Mouse (Mus musculus) hindbrain, embryonic 14.5 days (tissue): ENCODE results near the gene Sart3. TPM values are rescaled to one million over a fixed set of nuclear protein-coding genes. Genes with fewer than 3 reads are reported as not detected.
"Not testable (repeated sequence)": the region's sequence is repeated elsewhere in the genome, so short reads cannot be mapped to it uniquely, and the experiment has no call there.

Source experiments
- ATAC-seq: fragments of 200-750 bp; cut with Nextera tagmentation; 2 replicates; pipeline ENCODE4 v1.8.0; 2017; ENCODE audit warnings: moderate number of reproducible peaks, mild to moderate bottlenecking, moderate TSS enrichment, moderate library complexity; ENCODE audit not compliant: low FRiP score
- DNase-seq: peaks from one replicate; pipeline ENCODE4 v3.0.0-alpha.2; 2015; ENCODE audit warnings: low spot score
- H3K27ac ChIP-seq: fragments of 300-500 bp; sonication (generic); 2 replicates; pipeline ENCODE4 v1.5.1; 2014; ENCODE audit warnings: mild to moderate bottlenecking, moderate library complexity
- H3K27me3 ChIP-seq: fragments of 300-500 bp; sonication (generic); 2 replicates; pipeline ENCODE4 v1.6.1; 2014; ENCODE audit warnings: mild to moderate bottlenecking, low read length, mixed read lengths; ENCODE audit not compliant: control insufficient read depth, insufficient read depth
- H3K36me3 ChIP-seq: fragments of 300-500 bp; sonication (generic); replicated peaks from 2 replicates; pipeline ENCODE4 v1.6.1; 2014; ENCODE audit not compliant: control insufficient read depth, insufficient read depth
- H3K4me1 ChIP-seq: fragments of 300-500 bp; sonication (generic); replicated peaks from 2 replicates; pipeline ENCODE4 v1.6.1; 2014; ENCODE audit warnings: antibody characterized with exemption, low read length, mixed read lengths; ENCODE audit not compliant: control insufficient read depth, insufficient read depth
- H3K4me2 ChIP-seq: fragments of 300-500 bp; sonication (generic); replicated peaks from 2 replicates; pipeline ENCODE4 v1.6.1; 2014; ENCODE audit warnings: mild to moderate bottlenecking, moderate library complexity
- H3K4me3 ChIP-seq: fragments of 300-500 bp; sonication (generic); replicated peaks from 2 replicates; pipeline ENCODE4 v1.5.1; 2014; ENCODE audit warnings: mild to moderate bottlenecking, low read length
- H3K9ac ChIP-seq: fragments of 300-500 bp; sonication (generic); 2 replicates; pipeline ENCODE4 v1.6.1; 2014
- H3K9me3 ChIP-seq: fragments of 300-500 bp; sonication (generic); 2 replicates; pipeline ENCODE4 v1.6.1; 2016; ENCODE audit warnings: low read length; ENCODE audit not compliant: control insufficient read depth
- WGBS: fragments of 180-500 bp; shearing (Covaris S2); extraction: QIAGEN DNeasy Blood & Tissue Kit; methylation state at CpG from one replicate; pipeline ENCODE4 v1.1.7; 2014; 5-methylcytosine and 5-hydroxymethylcytosine counted together
- polyA plus RNA-seq: library from polyadenylated mRNA; unstranded; fragments of >200 nt; fragmentation: Nextera tagmentation; extraction: Ambion mirVana; gene quantifications from 2 replicates; pipeline ENCODE4 v1.2.1, GENCODE M21; 2014

Sart3 gene
- polyA plus RNA-seq: 33.0 and 37.1 TPM in 2 replicates

- H3K9me3 ChIP-seq: no peaks in the 10 kb centered on the region
- DNase-seq (peak; percentile 99), ATAC-seq (peak; percentile 86)
- no peaks in the 10 kb centered on the region for H3K27me3 ChIP-seq
- H3K4me1 ChIP-seq: peaks cover 13% of the 10 kb centered on the region
- H3K4me2 ChIP-seq: peak within 1 kb of the TSS; percentile 77
- under 1% methylated on average over 43 of the region's 49 CpGs for WGBS
- peak within 1 kb of the TSS; percentile 82 for H3K4me3 ChIP-seq
- peaks cover 38% of the 10 kb centered on the region for H3K36me3 ChIP-seq
- peak within 1 kb of the TSS; percentile 98 for H3K27ac ChIP-seq
- H3K9ac ChIP-seq: peak within 1 kb of the TSS; percentile 92
These were observed at the start of gene Sart3, which contains the start of gene Iscu for GRCm38 (mm10) chr5:113772450-113772895. TSS of gene Sart3 (minus strand) at chr5:113772510. TSS of gene Iscu (plus strand) at chr5:113772748.

- no peak overlapping the region for H3K9ac ChIP-seq
- ATAC-seq: no peak
These were observed 46.3 kb upstream of the Sart3 start for GRCm38 (mm10) chr5:113818572-113818971.

GRCm38 (mm10) chr5:113815638-113816152 is 43.4 kb upstream of the Sart3 start:
- 13% methylated on average over 15 of the region's 15 CpGs for WGBS
- no peaks in the 10 kb centered on the region for H3K36me3 ChIP-seq
- ATAC-seq (no peak), DNase-seq (peak; percentile 77)
- H3K4me1 ChIP-seq: no peaks in the 10 kb centered on the region
- no peak overlapping the region for H3K9ac ChIP-seq
- H3K27ac ChIP-seq: no peak overlapping the region
- H3K4me3 ChIP-seq: no peak overlapping the region
- no peak overlapping the region for H3K4me2 ChIP-seq
- H3K9me3 ChIP-seq: peaks cover 4% of the 10 kb centered on the region; the same call in 1 of the 2 replicates
- H3K27me3 ChIP-seq: no peaks in the 10 kb centered on the region

More at GRCm38 (mm10) chr5:113818572-113818971, 46.3 kb upstream of the Sart3 start:
- H3K36me3 ChIP-seq: no peaks in the 10 kb centered on the region
- peak; percentile 48 for DNase-seq
- no peak overlapping the region for H3K27ac ChIP-seq
- H3K4me2 ChIP-seq: no peak overlapping the region
- 71% methylated on average over 14 of the region's 14 CpGs for WGBS
- no peaks in the 10 kb centered on the region for H3K4me1 ChIP-seq
- no peak overlapping the region for H3K4me3 ChIP-seq
- H3K9me3 ChIP-seq: no peaks in the 10 kb centered on the region
- H3K27me3 ChIP-seq: no peaks in the 10 kb centered on the region

- no peaks in the 10 kb centered on the region for H3K4me1 ChIP-seq
- 54% methylated on average over 11 of the region's 11 CpGs for WGBS
- DNase-seq (no peak), ATAC-seq (no peak)
- peaks cover 9% of the 10 kb centered on the region; the same call in 1 of the 2 replicates for H3K9me3 ChIP-seq
- no peak overlapping the region for H3K9ac ChIP-seq
- no peaks in the 10 kb centered on the region for H3K27me3 ChIP-seq
- H3K27ac ChIP-seq: no peak overlapping the region
- no peaks in the 10 kb centered on the region for H3K36me3 ChIP-seq
- no peak overlapping the region for H3K4me2 ChIP-seq
- no peak overlapping the region for H3K4me3 ChIP-seq
These were observed 42.7 kb upstream of the Sart3 start for GRCm38 (mm10) chr5:113815041-113815389.

DNA sequence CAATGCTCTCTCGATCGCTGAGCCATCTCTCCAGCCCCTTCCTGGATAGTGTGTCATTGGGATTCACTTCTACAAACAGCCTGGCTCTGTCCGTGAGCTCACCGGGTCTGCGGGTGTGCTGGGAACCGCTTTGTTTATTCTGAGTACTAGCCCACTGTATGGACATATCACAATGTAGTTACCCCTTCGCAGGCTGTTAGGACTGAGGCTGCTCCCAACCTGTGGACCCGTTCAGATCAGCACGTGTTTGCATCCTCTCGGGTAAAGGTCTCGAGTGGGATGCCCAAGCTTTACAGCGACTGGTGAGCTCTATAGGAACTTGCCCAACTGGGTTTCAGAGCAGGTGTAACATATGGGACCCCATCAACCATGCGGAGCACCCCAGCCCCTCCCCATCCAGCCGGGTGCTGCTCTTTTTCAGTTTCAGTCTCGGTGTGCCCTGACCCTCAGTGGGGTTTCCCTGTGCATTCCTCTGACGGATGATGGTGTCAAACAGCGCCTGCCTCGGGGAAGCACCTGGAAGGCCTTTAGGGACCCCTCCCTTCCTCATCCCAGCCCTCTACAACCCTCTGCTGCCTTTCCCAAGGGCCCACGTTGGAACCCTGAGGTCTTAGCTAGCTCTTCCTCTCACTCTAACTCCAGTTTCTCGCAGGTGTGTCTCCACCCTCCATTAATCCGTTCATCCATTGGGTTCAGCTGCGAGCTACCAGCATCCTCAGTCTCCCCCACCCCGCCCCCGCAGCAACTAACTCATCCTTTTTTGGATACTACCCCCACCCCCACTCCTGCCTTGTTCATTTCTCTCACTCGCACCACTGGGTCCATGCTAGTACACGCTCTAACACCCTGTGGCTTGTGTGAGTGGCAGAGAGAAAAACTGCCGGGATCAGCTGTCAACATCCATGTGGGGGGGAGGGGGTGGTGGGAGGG is 42.1 kb upstream of the Sart3 start:
- H3K4me1 ChIP-seq: no peaks in the 10 kb centered on the region
- H3K9me3 ChIP-seq: peaks cover 9% of the 10 kb centered on the region; the same call in 1 of the 2 replicates
- no peak overlapping the region for H3K4me2 ChIP-seq
- H3K27me3 ChIP-seq: no peaks in the 10 kb centered on the region
- H3K4me3 ChIP-seq: no peak overlapping the region
- ATAC-seq: no peak
- H3K36me3 ChIP-seq: no peaks in the 10 kb centered on the region
- H3K27ac ChIP-seq: no peak overlapping the region
- WGBS: 41% methylated on average over 27 of the region's 27 CpGs
- H3K9ac ChIP-seq: no peak overlapping the region
- DNase-seq: no peak

GRCm38 (mm10) chr5:113813608-113814007 is 41.3 kb upstream of the Sart3 start:
- DNase-seq: no peak
- H3K4me2 ChIP-seq: no peak overlapping the region
- ATAC-seq: no peak
- H3K4me3 ChIP-seq: no peak overlapping the region
- 22% methylated on average over 9 of the region's 9 CpGs for WGBS
- no peaks in the 10 kb centered on the region for H3K4me1 ChIP-seq
- no peaks in the 10 kb centered on the region for H3K36me3 ChIP-seq
- no peaks in the 10 kb centered on the region for H3K27me3 ChIP-seq
- H3K9ac ChIP-seq: no peak overlapping the region
- no peak overlapping the region for H3K27ac ChIP-seq
- H3K9me3 ChIP-seq: peaks cover 9% of the 10 kb centered on the region; the same call in 1 of the 2 replicates

GRCm38 (mm10) chr5:113812638-113813037 is 40.3 kb upstream of the Sart3 start:
- H3K36me3 ChIP-seq: no peaks in the 10 kb centered on the region
- DNase-seq: no peak
- H3K9ac ChIP-seq: no peak overlapping the region
- H3K4me3 ChIP-seq: no peak overlapping the region
- H3K27ac ChIP-seq: no peak overlapping the region
- H3K27me3 ChIP-seq: no peaks in the 10 kb centered on the region
- no peaks in the 10 kb centered on the region for H3K4me1 ChIP-seq
- H3K4me2 ChIP-seq: no peak overlapping the region
- no peak for ATAC-seq
- H3K9me3 ChIP-seq: peaks cover 9% of the 10 kb centered on the region; the same call in 1 of the 2 replicates
- WGBS: 86% methylated on average over 2 of the region's 2 CpGs

DNA sequence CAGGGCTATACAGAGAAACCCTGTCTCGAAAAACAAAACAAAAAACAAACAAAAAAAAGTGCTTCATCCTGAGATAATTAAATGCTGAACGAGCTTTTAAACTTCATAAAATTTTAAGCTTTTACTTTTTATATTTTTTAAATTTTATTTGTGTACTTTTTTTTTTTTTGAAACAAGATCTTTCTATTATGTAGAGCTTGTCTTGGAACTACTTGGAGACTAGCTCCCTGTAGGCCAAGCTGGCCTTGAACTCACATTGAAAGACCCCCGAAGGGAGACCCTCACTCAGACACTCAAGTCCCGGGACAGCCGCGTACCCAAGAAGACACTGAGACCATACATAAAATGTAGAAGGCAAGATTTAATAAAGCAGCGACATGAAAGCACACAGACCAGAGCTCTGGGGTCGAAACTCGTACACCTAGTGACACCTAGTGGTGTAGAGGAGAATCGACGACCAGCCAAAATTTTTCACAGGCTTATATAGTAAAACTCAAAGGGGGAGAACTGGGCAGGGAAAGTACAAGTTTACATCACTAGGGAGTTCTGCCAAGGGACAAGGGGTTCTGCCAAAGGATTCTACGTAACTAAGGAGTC is 39.6 kb upstream of the Sart3 start:
- H3K36me3 ChIP-seq, H3K4me3 ChIP-seq, H3K9ac ChIP-seq, H3K9me3 ChIP-seq, H3K27ac ChIP-seq, H3K4me2 ChIP-seq, H3K27me3 ChIP-seq, DNase-seq, H3K4me1 ChIP-seq, ATAC-seq: not testable (repeated sequence)
- WGBS: 28% methylated on average over 11 of the region's 12 CpGs

GRCm38 (mm10) chr5:113810111-113810510 is 37.8 kb upstream of the Sart3 start:
- DNase-seq (no peak), ATAC-seq (no peak)
- Histone ChIP-seq H3K4me2 (no peak overlapping the region), H3K4me1 (no peaks in the 10 kb centered on the region), H3K9me3 (peaks cover 9% of the 10 kb centered on the region; the same call in 1 of the 2 replicates), H3K36me3 (no peaks in the 10 kb centered on the region), H3K27me3 (no peaks in the 10 kb centered on the region), H3K27ac (no peak overlapping the region), H3K9ac (no peak overlapping the region), H3K4me3 (no peak overlapping the region)
- WGBS: 89% methylated on average over 4 of the region's 4 CpGs
